Mouse (Mus musculus): ENCODE measurements around the gene Cdc42bpg.

DNA sequence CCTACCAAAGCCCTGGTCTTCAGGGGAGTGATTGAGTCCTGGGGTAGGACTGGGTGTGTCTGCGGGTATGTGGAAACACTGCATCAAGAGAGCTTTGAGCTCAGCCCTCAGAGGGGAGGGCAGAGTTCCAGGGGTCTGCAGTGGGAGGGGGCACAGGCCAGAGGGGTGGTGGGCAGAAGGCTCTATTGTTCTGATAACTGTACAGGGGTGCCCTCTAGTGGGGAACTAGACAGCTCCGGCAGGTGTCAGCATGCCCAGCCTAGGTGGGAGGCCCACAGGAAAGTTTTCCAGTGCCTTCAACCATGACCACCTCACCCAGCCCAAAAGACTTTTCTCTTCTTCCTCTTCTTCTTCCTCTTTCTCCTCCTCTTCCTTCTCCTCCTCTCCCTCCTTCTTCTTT, 45.8 kb upstream of the Cdc42bpg start:
- TF ChIP-seq CTCF (conservative IDR thresholded peaks at IDR 0.05; ENCODE audit: low read length) (peak; percentile 16; the same call in 1 of the 2 replicates), POU5F1 (IDR thresholded peaks at IDR 0.05; ENCODE audit: borderline replicate concordance, low read length) (no peak), NANOG (IDR thresholded peaks at IDR 0.05; ENCODE audit: borderline replicate concordance, low read length) (no peak)

All from E14TG2a.4 (cell line).